Mouse (Mus musculus) left cerebral cortex, adult 6 months (tissue): ENCODE data around the gene Mndal. TPM values are rescaled to one million over a fixed set of nuclear protein-coding genes. Genes with fewer than 3 reads are reported as not detected.

Source experiments
- long read RNA-seq, 2 experiments: library from polyadenylated mRNA; unstranded; transcript quantifications; one replicate each; pipeline ENCODE4 v2.0.0; 2019 to 2020
- polyA plus RNA-seq: library from polyadenylated mRNA; unstranded; fragments of <200 nt; fragmentation: Nextera tagmentation; gene quantifications from 2 replicates; pipeline ENCODE4 v1.2.3, GENCODE M21; 2021

Gene Mndal
- polyA plus RNA-seq: 0.32 and 0.53 TPM in 2 replicates
- long read RNA-seq, experiment 1: 0 reads
- long read RNA-seq, experiment 2: 0 reads

DNA sequence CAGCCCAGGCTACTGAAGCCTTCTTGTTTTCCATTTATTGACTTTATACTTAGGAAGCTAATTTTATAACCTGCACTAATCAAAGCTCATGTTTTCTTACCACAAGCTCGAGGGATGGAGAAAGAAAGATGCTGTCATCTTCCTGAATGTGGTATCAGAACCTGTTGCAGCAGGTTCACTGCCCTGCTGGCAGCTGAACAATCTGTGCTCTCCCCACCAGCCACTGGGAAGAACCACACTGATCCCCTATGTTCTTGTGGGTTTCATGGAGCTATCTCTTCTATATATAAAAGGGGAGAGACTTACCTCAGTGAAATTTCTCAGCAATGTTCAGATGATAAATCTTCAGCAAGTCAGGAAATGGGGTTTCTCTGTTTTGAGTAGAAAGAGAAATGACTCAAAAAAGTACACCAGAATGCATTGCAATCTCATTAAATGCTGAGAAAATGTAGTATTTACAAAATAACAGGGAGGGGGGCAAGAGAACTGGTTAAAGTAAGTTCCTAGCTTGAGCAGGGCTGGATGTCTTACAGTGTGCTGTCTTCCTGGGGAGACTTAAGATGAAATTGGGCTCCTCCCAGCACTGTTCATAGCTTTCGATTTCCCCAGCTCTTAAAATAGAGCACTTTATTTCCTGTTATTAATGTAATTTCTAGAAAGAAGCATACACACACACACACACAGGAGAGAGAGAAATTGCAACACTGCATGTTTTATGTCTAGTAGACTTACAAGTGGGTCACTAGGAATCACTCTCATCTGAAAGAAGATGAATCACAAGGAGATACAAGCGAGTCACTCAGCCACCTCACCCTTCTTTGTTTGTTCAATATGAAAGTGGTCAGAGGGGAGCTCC, at the start of gene Mndal, which contains the start of gene Ifi203:
TSS of gene Mndal (minus strand) at position 568 of the 856 bp plus-strand sequence.
TSS of gene Ifi203 (minus strand) at position 749 of the 856 bp plus-strand sequence.

DNA sequence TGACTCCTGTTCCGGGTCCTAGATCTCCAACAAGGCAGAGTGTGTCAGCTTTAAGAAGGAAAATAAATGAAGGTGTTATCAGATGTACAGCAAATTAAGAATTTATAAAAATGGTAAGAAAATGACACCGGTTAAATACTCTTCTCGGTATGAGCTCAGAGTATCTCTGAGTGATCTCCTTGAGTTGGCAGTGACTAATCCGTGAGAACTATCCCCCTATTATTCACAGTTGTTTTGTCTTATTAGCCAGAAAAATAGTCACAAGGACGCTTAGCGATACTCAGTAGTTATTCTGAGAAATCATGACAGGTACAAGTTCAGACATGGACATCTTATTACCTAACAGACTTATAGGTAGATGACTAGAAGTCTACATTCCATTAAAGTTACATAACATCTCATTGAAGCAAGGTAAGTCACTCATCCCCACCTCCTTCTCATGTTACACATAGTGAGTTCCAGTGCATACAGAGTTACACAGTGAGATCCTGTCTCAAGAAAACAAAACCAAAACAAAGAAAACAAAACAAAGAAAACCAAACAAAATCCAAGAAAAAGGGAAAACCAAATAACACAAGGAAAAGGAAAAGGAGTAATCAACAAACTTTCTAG, 40.5 kb upstream of the Mndal start, which contains the start of gene Ifi202b:
TSS of gene Ifi202b (minus strand) at position 51 of the 612 bp plus-strand sequence.

DNA sequence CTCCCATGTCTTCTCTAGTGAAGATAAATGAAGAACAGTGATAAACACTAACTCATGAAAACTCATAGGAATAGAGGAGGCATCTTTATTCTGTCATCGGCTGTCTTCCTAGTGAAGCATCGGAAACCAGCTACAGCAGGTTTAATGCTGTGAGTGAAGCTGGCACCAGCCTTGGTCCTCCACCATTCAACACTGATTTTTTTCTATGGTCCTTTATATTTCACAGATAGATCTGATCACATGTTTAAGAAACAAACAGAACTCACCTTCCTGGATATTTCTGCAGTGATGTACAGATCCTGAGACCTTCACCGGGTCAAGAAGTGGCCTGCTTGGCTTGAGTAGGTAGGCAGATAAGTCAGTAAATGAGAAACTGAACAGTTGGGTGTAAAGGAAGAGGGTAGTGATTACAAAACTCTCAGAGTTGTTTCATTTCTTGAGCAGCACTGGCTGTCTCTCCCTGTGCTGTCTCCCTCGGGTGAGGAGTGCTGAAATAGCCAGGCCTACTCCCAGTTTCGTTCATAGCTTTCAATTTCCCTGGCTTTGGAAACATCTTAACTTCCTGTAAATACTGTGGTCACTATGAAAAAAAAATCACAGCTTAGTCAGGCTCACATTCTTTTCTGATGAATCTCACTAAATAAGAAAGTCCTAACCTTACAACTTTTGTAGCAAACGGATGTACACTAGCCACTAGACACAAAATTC, 29.6 kb downstream of the Mndal start, which contains the start of gene Ifi211:
TSS of gene Ifi211 (minus strand) at position 499 of the 708 bp plus-strand sequence.

Other genes starting within 250 kb of the Mndal start
- gene Ifi207, start 200.7 kb downstream of the Mndal start, polyA plus RNA-seq: 0.07 and 0.08 TPM in 2 replicates
- gene Ifi204, start 175.5 kb downstream of the Mndal start, polyA plus RNA-seq: 0.29 TPM in 2 replicates
- gene Ifi211, start 29.4 kb downstream of the Mndal start, polyA plus RNA-seq: 0.11 and 0.26 TPM in 2 replicates
- gene Ifi203, start 181 bp upstream of the Mndal start, polyA plus RNA-seq: 0.09 and 0.18 TPM in 2 replicates
- not detected in 2 replicates for gene Ifi202b, start 40.3 kb upstream of the Mndal start, polyA plus RNA-seq
- not detected in 2 replicates for gene Ifi205, start 89.3 kb upstream of the Mndal start, polyA plus RNA-seq
- not detected in 2 replicates for gene Olfr433, start 98.2 kb upstream of the Mndal start, polyA plus RNA-seq
- not detected in 2 replicates for gene Olfr432, start 106.7 kb upstream of the Mndal start, polyA plus RNA-seq
- gene Olfr430, start 124.1 kb upstream of the Mndal start, polyA plus RNA-seq: not detected in 2 replicates
- gene Olfr429, start 141.8 kb upstream of the Mndal start, polyA plus RNA-seq: not detected in 2 replicates
- gene Olfr427, start 154.4 kb upstream of the Mndal start, polyA plus RNA-seq: not detected in 2 replicates
- not detected in 2 replicates for gene Olfr231, start 178.7 kb upstream of the Mndal start, polyA plus RNA-seq
- not detected in 2 replicates for gene Olfr424, start 189.0 kb upstream of the Mndal start, polyA plus RNA-seq
- gene Olfr420, start 213.1 kb upstream of the Mndal start, polyA plus RNA-seq: not detected in 2 replicates
- not detected in 2 replicates for gene Spta1, start 230.3 kb upstream of the Mndal start, polyA plus RNA-seq